Mouse (Mus musculus) yolk sac, embryonic 10.5 days (tissue): Measurements from ENCODE around the gene Nmnat1.
"Not testable (repeated sequence)": the region's sequence is repeated elsewhere in the genome, so short reads cannot be mapped to it uniquely, and the experiment has no call there.

ENCODE experiments used
- DNase-seq: peaks from one replicate; pipeline ENCODE4 v3.0.0-alpha.2; 2017; ENCODE audit warnings: low spot score

Nmnat1 gene

DNA sequence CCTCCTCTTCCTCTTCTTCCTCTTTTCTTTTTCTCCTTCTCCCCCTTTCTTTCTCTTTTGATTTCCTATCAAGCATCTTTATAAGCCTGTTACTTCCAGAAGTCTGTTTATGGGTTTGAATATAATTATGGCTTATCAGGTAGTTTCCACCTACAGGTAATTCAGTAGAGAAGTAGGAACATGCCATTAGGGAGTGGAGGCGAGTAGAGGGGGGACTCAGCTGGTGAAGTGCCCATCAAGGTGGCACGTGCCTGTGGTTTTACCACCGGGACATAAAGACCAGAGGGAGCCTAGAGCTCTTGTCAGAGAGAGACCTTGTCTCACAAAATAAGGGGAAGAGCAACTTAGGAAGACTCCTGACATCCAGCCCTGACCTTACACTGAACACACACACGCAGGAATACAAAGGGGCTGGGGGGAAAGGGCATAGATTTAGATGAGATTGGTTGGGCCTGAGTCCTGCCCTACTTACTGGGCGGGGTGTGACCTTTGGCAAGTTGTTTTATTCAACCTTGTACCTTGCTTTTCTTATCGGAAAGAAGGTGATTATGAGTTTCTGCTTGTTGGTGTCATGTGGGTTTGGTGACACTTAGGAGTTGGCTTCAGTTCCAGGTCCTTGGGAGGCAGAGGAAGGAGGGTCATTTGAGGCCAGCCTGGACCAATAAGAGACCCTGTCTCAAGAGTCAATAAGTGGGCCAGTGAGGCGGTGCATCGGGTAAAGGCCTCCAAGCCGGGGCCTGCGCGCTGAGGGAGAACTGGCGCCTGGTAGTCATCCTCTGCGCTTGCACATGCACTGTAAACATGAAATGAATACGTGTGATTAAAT is 4.6 kb upstream of the Nmnat1 start:
- peak; percentile 8 for DNase-seq

- DNase-seq: no peak
Observed at GRCm38 (mm10) chr4:149487729-149488128, 2.7 kb upstream of the Nmnat1 start.

GRCm38 (mm10) chr4:149485825-149486206 is 814 bp upstream of the Nmnat1 start:
- DNase-seq: peak; percentile 16

DNA sequence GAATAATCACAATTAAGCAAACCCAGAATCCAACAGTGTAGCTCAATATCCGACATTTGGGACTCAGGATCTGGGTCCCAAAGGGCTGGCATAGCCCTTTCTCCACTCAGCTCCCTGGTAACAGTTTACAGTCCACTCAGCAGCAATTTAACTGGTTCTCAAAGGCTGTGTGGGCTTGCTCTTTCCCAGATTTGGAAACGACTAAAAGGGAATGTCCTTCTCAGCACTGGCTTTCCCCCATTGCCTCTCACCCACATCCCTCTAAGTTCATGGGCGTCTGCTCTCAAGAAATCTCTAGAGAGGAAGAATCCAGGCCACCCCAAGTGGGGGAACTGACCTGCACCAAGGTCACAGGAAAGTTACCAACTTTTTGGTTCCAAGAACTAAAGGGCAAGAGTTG is 436 bp downstream of the Nmnat1 start:
- no peak for DNase-seq

DNA sequence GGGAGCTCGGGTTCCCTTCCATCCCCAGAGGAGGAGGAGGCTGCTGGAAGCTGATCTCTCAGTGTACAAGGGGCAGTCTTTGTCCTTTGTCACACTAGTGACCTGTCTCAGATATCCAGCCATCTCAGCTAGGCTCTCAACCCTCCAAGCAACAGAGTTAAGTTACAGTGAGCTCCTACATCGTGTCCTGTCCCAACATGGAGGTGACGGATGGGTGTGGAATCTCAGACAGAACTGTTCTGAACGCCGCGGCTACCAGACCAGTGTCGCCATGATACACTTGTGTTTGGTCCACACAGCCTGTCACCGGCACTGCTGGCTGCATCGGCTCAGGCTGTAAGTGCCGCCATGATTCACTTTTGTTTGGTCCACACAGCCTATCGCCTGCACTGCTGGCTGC is 7.9 kb downstream of the Nmnat1 start, which contains the start of gene Tmem274:
Gene Tmem274 (plus strand): TSS at position 301 of the 400 bp plus-strand sequence.
- no peak for DNase-seq

- DNase-seq: no peak
Observed at GRCm38 (mm10) chr4:149475096-149475495, 9.9 kb downstream of the Nmnat1 start.

DNA sequence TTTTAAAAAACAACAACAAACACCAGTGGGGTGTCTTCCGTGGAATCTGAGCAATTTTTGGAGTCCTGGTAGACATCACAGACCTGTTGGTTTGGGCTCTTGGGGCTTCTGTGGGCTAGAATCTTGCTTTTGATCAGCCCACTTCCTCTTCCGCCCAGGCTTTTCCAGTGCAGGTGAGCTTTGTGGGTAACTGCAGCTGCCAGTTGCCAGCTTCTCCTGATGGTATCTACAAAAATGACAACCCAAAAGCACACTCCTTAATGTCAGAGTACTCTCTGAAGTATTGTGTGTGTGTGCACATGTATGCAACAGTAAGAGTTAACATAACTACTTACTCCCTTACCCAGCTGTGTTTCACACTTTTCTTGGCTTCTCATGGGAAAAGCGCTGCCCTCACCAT is 15.4 kb downstream of the Nmnat1 start:
- no peak for DNase-seq

- DNase-seq: no peak
Observed at GRCm38 (mm10) chr4:149463435-149463950, 21.5 kb downstream of the Nmnat1 start.

DNA sequence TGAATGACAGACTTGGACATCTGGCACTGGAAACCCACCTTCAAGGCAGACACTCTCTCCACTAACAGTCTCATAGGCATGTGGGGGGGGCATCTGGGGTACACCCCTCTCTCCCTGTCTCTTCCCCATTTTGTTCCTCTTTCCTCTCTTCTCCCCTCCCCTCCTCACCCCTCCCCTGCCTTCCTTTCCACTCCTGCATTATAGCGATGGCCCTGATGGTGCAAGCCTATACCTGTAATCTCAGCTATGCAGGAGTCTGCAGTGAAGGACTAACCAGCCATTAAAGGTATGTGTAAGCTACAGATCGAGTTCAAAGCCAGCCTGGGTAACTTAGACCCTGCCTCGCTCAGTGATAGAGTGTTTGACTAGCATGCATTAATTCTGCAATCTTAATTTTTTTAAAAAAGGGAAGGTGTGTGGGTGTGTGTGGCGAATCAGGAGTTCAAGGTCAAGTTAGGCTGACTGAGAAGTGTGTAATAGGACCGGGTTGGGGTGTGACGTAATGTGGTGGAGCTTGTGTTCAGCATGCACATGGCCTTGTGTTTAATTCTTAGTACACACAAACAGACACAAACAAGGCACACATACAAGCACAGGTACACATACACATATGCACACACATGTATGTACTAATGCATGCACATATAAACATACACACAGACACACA is 22.6 kb downstream of the Nmnat1 start:
- no peak for DNase-seq

DNA sequence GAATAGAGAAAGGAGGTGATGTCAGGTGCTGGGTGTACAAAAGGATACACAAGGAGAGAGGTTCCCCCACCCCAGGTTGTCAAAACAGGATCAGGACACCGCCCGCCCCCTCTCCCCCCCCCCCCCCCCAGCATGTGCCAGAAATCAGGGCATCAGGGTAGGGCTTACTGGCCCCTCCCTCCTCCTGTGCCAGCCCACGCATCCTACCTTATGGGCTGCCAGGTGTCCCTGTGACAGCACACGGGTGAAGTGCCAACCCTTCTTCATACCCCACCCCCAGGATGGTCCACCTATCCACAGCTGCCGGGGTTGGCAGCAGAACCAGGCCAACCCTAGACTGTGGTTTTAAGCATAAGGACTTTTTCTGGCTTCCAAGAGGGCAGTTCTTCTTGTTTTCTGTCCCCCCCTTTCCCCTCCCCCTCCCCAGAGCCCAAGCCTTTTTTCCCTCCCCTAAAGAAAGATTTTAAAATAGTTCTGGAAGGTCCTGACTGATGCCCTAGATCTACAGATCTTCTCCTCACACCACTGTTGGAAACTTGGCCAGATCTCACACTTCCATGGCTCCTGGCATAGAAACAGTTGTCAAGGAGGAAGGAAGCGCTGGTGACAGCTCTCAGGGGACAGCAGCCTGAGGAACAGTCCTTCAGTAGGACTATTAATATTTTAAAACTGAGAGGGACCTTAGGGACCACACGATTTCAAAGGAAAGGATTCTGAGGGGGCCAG is 23.3 kb downstream of the Nmnat1 start:
- no peak for DNase-seq

GRCm38 (mm10) chr4:149460475-149460874 is 24.5 kb downstream of the Nmnat1 start:
- DNase-seq: not testable (repeated sequence)

DNA sequence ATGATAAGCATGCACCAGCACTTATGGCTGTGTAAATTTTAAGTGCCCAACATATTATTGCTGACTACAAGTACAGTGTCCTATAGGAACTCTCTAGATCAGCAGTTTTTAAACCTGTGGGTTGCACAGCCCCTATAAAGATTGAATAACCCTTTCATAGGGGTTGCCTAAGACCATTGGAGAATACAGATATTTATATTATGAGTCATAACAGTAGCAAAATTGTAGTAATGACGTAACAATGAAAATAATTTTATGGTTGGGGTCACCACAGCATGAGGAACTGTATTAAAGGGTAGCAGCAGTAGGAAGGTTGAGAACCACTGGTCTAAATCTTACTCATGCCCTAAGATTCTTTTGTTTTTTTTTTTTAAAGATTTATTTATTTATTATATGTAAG is 25.6 kb downstream of the Nmnat1 start:
- no peak for DNase-seq

DNA sequence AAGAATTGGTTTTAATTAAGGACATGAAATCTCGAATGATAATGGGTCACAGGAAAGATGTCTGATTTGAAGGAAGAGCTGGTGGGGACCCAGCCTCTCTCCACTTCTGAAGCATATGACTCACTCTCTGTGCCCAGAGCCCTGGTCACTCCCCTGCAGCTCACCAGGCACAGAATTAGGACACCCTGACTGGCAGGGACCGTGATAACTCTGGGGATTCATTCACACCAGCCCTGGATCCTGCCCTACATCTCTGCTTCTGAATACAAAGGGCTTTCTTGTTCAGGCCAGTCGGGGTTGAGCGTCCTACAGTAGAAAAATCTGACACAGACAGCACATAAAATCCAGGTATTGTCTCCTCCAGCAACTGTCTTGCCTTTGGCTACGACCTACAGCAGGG is 26.5 kb downstream of the Nmnat1 start:
- DNase-seq: no peak

GRCm38 (mm10) chr4:149457831-149458430 is 27.1 kb downstream of the Nmnat1 start:
- DNase-seq: no peak

DNA sequence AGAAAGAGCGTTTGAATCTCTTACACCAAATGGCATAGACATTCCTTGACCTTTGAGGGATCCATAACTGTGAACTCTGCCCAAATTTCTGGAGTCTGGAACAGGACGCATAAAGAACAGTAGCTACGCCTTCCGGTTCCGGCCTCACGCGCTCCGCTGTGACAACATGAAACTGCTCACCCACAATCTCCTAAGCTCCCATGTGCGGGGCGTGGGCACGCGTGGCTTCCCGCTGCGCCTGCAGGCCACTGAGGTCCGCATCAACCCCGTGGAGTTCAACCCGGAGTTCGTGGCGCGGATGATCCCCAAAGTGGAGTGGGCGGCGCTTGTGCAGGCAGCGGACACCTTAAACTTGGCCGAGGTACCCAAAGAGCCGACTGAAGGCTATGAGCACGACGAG is 27.8 kb downstream of the Nmnat1 start:
- not testable (repeated sequence) for DNase-seq

- DNase-seq: no peak
Observed at GRCm38 (mm10) chr4:149454879-149455278, 30.1 kb downstream of the Nmnat1 start, which contains the start of gene Rbp7. Rbp7 (minus strand) TSS chr4:149454978.

DNA sequence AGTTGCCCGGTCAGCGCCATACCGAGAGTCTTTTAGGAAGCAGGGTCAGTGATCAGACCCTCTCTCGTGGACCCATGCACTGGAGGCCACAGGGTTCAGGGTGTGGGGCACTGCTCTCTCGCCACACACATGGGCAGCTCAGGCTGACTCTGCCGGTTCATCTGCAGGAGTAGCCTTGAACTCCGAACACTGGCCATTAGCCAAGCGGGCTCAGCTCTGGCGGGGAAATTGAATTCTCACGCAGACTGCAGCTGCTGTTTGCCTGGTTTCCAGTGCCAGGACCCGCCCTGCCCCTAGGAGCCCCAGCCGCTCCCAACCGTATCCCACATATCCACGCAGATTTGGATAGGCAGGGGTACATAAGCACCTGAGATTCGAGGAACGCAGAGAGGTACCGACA is 30.7 kb downstream of the Nmnat1 start:
- DNase-seq: no peak

DNA sequence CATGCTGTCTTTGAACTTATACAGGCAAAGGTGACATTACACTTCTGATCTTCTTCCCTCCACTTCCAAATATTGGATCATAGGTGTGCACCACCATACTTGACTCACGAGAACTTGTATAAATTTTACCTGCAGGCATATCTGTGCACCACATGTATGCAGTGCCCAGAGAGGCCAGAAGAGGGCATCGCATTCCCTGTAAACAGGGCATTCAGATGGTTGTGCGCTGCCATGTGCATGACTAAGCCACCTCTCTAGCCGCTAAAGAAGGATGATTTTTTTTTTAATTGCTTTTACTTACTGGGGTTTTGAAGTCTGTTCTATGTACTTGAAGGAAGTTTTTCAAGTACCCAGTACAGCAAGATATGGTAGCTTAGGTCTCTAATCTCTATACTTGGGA is 31.3 kb downstream of the Nmnat1 start:
- no peak for DNase-seq

DNA sequence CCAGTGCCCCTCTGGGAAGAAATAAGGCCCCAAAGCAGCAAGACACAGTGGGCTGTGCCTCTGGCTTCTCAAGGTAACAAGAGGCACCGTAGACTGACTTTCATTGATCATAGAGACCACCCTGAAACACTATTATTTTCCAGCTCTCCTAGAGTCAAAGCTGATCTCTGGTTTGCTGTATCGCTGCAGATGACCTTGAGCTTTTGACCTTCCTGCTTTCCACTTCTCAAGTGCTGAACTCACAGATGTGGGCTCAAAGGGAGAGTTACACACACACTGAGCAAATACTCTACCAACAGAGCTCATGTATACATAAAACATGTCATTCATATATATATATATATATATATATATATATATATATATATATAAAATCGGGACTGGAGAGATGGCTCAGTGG is 34.4 kb downstream of the Nmnat1 start:
- no peak for DNase-seq

- no peak for DNase-seq
Observed at GRCm38 (mm10) chr4:149446309-149446708, 38.7 kb downstream of the Nmnat1 start.

DNA sequence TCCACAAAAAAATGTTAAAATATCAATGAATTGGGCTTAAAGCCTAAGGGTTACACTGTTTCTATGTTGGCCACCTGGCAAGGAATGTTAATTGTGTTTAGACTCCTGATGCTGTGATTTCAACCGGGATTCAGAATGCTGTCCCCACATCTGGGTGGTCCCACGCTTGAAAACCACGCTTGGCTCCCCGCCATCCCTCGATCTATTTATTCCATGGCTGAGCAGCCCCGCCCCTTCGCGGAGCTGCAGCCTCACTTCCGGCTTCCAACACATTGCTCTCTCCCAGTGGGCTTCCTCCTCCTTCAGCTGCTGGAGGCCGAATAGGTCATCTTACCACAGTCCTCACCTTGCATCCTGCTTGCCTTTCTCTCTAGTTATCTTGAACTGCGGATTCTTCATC is 39.1 kb downstream of the Nmnat1 start:
- DNase-seq: peak; percentile 72
